Mouse (Mus musculus) adrenal gland, adult 8-10 months (tissue): ENCODE results near the gene Nradd. TPM values are rescaled to one million over a fixed set of nuclear protein-coding genes. Genes with fewer than 3 reads are reported as not detected.

Experiments
- DNase-seq: peaks from one replicate; pipeline ENCODE4 v3.0.0; 2022
- total RNA-seq, 4 experiments: library from RNA; stranded (reverse); gene quantifications; 2 replicates each; pipeline ENCODE4 v1.2.4; 2022

Nradd gene
- total RNA-seq = 10 to 100 TPM; 15.5 to 19.1 (median 16.3) TPM

DNA sequence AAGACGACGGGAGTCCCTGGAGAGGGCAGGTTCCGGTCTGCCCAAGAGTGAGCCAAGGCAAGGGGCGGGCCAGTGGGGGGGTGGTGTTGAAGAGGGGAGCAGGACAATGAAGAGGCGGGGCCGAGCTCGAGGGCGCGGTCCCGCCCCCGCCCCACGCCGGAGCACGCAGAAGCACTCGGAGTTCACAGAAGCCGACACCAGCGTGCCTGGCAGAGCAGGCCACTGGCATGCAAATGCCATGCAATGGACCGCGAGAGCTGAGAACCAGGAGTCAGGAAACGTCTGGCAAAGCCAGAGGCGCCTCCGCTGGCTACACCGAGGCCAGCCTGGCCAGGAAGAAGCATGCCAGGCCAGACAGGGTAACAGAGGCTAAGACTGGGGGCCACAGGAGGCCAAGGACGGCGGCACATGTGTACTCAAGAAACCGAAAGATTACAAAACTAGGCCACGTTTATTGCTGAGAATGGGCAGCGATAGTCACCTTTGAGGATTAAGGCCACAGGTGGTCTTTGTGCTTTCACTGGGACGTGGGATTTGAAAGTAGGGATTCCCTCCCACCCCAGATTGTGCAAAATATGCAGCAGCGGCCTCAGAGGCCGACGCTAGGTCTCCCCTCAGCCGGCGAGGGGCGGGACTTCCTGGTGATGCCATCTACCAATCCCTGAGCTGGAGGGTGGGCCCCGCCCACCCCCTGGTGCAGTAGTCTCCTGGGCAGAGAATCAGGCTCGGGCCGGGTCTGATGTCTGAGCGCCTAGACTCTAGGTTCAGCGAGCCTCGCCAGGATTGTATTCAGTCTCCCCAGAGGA lies at the start of gene Nradd:
Gene Nradd (minus strand): TSS at position 92 of the 806 bp plus-strand sequence.
- DNase-seq = peak; percentile 89

DNA sequence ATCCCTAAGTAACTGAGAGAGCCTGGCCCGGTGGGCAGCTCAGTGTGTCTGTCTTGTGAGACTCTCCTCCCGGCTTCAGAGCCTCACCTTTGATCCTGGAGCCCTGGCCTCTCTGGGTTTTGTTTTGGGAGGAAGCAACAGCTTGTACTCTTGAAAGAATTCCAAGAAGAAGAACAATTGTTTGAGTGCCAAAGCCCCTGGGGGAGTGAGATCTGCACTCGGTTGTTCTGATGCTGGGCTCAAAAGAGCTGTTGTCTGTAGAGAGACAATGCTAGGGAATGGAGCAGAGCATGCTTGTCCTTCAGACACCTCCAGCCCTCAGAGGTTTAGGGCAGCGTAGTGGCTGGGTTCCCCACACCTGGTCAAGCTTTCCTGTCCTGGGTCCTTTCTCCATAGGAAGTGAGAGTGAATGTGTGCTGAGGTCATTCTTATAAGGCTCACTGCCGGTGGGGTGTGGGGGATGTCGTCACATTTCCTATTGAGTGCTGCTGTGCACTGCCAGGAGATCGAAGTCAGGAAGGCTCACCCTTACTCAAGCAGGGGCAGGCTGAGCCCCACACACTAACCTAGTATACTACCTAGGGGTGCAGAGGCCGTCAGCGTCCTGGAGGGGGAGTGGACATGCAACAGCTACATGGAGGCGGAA lies 49.0 kb upstream of the Nradd start:
- DNase-seq = no peak

GRCm38 (mm10) chr9:110672462-110673106 lies 48.3 kb upstream of the Nradd start:
- no peak for DNase-seq

DNA sequence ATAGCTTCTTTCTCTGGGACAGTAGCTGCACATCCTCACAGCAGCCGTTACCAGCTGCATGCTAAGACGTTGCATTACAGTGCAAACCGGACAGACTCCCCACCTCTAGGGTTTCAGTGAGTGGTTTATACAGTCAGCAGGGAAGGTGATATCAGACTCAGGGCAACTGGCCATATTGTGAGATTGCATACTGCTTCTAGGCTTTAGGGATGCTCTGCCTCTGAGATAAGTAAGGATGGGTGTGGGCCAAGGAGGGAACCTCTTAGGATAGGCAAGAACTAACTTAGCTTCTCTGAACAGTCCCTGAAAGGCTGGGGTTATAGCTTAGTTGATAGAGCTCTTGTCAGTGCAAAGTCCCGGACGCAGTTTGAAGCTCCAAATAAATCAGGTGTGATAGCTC lies 45.5 kb upstream of the Nradd start:
- no peak for DNase-seq

DNA sequence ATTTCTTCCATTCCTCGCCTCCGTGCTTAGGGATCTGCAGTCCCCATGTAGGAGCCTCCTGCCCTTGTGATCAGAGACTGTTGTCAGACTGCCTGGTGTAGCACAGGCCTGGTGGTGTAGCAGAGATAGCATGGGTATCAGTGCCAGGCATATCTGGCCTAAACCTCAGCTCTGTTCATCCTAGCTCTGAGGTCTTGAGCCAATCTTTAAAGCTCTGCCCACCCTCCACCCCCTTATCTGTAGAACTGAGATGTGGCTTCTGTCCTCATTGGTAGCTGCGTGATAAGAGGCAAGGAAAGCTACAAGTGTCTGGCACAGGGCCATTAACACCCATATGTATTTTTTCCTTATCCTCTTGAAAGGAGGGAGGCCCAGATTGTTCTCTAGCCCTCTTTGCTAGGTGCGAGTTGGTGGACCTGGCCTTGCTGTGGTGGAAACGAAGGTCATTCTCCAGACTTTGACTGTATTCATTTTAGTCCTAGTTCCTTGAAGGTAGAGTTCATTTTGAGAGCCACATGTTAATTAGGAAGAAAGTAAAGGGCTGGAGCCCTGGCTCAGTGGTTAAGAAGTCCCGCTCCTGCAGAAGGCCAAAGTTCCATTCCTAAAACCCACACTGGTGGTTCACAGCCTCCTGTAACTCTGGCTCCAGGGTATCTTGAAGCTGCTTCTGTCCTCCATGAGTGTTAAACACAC lies 44.5 kb upstream of the Nradd start:
- no peak for DNase-seq

DNA sequence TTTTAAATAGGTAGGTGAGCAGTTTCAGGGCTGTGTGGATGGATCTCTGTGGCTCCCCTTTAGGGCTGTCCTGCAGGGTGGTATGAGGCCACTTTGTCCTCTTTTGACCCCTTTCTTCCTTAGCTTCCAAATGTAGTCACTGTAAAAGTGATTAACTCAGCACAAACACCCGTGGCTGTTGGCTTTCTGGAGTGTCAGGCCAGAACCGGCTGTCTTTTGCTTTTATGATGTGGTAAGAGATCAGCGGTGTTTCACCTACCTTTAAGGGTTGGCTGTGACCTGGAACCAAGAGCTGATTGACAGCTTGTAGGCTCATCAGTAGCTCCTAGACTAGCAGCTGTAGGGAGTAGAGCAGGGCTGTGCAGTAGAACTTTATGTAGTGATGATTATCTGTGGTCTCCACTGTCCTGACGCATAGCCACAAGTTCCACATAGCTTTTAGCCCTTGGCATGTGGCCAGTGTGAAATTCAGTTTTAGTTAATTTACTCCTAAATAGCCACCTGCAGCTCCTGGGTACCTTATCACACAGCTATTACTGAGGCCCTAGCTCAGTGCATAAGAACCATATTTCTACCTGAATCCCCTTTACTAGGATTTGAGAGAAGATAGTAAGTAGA lies 43.1 kb upstream of the Nradd start:
- DNase-seq = no peak

DNA sequence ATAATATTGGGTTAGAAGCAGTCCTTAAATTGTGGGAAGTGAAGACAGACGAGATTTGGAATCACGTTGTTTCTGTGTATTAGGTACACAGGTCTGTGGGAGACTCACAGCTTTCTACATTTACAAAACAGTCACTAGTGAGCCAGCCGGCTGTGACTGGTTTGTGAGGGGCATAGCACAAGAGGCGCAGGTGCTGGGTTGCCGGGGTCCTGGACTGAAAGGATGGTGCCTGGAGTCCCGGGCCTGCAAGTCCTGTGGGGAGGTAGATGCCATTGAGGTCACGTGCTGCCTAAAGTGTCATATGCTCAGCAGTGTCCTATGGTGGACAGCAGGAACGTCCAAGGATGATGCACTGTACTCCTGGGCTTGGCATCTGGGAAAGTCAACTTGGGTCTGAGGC lies 42.1 kb upstream of the Nradd start:
- no peak for DNase-seq

DNA sequence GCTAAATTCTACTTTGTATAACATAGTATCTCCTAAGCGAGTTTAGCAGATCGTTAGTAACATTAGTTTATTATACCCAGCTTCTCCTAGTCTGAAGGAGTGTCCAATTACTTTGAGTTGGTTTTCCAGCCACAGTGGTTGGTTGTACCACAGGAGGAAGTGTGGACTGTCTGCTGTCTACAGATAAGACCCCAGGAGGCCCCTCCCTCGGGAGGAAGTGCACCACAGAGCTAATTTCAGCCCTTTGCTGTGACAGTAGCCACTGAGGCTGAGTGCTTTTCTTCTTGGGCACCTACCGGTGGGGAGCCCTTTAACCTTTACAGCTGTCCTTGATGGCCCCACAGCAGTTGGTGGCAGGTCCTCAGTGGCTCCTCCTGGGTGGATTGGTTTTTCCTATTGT lies 41.7 kb upstream of the Nradd start:
- no peak for DNase-seq

- DNase-seq = no peak
Measured at GRCm38 (mm10) chr9:110662844-110663243, 38.6 kb upstream of the Nradd start.

- DNase-seq = no peak
Measured at GRCm38 (mm10) chr9:110660856-110661612, 36.8 kb upstream of the Nradd start.

- no peak for DNase-seq
Measured at GRCm38 (mm10) chr9:110660208-110660607, 36.0 kb upstream of the Nradd start.

DNA sequence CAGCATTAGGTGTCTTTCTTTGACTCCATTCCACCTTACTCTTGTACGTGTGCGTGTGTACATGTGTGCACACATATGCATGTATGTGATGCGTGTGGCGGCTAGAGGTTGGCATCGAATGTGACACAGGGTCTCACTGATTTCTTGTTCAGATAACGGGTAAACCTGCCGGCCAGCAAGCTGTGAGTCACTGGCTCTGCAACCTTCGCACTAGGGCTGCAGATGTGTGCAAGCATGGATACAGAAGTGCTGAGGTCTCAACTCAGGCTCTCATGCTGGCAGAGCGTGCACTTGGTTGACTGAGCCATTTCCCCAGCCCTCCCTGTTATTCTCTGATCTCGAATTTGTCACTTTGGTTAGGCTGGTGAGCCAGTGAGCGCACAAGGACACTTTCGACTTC lies 35.3 kb upstream of the Nradd start:
- DNase-seq = no peak

- peak; percentile 31 for DNase-seq
Measured at GRCm38 (mm10) chr9:110657474-110658078, 33.3 kb upstream of the Nradd start.

DNA sequence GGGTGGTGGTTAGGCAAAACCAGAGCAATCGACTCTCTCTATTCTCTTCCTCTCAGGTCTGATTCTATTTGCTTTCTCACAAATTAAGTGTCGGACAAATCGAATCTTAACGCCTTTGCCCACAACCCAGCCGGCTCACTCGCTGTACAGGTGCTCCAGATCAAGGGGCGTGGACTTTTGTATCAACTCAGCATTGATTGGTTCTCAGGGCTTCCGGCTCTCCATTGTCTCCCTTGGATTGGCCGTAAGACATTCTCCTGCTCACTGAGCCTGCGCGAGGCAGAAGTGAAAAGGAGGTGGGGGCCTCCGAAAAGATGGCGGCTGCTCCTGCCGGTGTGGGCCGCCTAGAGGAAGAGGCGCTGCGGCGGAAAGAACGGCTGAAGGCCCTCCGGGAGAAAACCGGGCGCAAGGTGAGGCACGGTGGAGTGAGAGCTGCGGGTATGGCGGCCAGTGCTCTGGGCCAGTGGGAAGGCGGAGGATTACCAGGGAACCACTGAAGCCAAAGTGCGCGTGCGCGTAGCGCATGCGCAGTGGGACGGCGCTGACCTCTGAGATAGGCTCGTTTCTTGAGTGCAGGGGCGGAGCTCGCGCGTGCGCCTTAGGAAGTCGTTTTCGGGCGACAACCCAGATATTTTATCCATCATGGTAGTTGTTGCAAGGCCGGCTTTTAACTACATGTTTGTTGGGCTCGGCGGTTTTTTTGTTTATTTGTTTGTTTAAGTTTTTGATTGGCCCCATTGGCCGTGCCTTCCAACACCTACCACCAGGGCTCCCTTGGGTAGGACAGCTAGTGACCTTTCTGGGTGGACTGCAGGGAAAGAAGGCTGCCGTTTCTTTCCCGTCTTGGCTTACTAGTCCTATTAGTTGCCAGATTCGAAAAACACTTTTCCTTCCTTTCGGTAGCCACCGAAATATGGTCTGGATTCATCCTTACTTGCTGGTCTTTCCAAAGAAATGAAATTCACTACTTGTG lies 32.3 kb upstream of the Nradd start, which contains the start of gene Ccdc12:
Gene Ccdc12 (plus strand): TSS at position 255 of the 973 bp plus-strand sequence.
- DNase-seq = peak; percentile 94

- no peak for DNase-seq
Measured at GRCm38 (mm10) chr9:110655651-110656007, 31.4 kb upstream of the Nradd start.

GRCm38 (mm10) chr9:110654726-110655650 lies 30.7 kb upstream of the Nradd start:
- no peak for DNase-seq

DNA sequence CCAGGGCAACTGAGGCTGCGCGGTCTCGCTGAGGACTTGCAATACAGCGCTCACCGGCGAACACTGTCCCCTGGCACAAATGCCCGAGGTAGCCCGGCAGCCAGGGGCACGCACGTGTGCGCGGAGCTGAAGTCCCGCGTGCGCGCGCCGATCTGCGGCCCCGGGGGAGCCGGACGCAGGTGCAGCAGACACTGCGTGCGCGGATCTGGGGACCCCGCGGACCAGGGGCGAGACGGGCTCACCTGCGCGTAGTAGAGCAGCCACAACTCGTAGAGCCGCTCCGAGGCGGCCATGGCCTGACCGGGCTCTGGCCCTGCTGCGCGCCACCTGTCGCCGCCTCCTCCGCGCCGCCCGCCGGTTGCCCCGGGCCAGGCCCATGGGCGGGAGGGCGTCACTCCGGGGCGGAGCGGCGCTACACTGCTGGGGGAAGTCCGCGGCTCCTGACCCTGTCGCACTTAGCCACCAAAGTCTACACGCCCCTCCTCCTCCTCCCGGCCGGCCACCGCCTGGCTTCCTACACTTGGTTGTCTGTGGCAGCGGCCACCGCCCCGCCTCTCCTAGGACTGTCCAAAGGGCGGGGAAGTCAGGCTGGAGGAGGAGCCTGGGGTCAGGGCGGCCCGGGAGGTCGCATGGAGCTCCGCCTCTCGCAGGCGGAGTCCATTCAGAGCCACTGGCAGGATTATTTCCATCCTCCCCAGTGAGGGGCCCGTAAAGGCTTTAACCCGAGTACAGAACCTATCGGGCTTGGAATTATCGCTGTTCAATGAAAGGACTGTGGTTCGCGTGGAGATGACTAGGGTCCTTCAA lies 29.6 kb upstream of the Nradd start, which contains the start of gene Nbeal2:
Gene Nbeal2 (minus strand): TSS at position 507 of the 807 bp plus-strand sequence.
- DNase-seq = peak; percentile 96
